Mouse (Mus musculus) megakaryocyte, embryonic 14.5 days (primary cell): Measurements from ENCODE around the gene Pygb. TPM values are rescaled to one million over a fixed set of nuclear protein-coding genes. Genes with fewer than 3 reads are reported as not detected.

Experiments used
- H3K27me3 ChIP-seq: replicated peaks from 2 replicates; pipeline ENCODE3; 2012; ENCODE audit warnings: inconsistent platforms
- H3K36me3 ChIP-seq: replicated peaks from 2 replicates; pipeline ENCODE3; 2012; ENCODE audit warnings: low read length, inconsistent platforms, mixed read lengths
- H3K4me1 ChIP-seq: 2 replicates; pipeline ENCODE4 v1.6.1; 2012; ENCODE audit warnings: inconsistent platforms
- H3K4me3 ChIP-seq: replicated peaks from 2 replicates; pipeline ENCODE3; 2012; ENCODE audit warnings: moderate library complexity, mild to moderate bottlenecking, inconsistent platforms
- H3K9me3 ChIP-seq: 2 replicates; pipeline ENCODE4 v1.6.1; 2012; ENCODE audit warnings: inconsistent platforms
- FLI1 ChIP-seq: IDR thresholded peaks from 2 replicates; pipeline ENCODE4 v1.6.1; 2012; ENCODE audit warnings: low read length, inconsistent platforms, mixed read lengths
- GATA1 ChIP-seq: IDR thresholded peaks from 3 replicates; pipeline ENCODE4 v1.6.1; 2012; ENCODE audit warnings: mixed read lengths, low read length, inconsistent platforms, borderline replicate concordance
- polyA plus RNA-seq: library from polyadenylated mRNA; stranded (reverse); fragments of >175 nt; gene quantifications from 2 replicates; pipeline ENCODE4 v1.2.3, GENCODE M21; 2012; ENCODE audit warnings: low replicate concordance; ENCODE audit not compliant: insufficient read depth

Gene Pygb
- polyA plus RNA-seq, 1 experiment, result 43.3 TPM

DNA sequence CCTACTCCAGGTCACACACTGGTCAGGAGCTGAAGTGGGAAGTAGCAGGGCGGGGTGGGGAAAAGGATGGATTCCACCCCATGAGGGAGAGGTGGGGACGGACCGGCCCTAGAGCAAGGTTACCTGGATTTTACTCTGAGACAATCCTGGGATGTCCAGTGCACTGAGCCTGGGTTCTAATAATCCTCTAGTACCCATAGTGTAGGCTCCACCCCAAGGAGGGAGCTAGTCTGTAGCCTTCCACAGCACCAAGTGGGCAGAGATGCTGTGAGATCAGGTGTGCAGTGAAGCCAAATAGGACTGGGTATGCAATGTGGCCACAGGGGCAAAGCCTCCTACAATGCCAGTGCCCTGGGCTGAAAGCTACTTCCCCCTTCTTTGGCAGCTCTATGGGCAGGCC is 51.2 kb downstream of the Pygb start:
- peaks cover 60% of the 10 kb centered on the region for H3K4me1 ChIP-seq
- H3K36me3 ChIP-seq, result peaks cover 93% of the 10 kb centered on the region
- no peaks in the 10 kb centered on the region for H3K27me3 ChIP-seq
- no peak for TF ChIP-seq GATA1
- TF ChIP-seq FLI1, result no peak
- no peaks in the 10 kb centered on the region for H3K9me3 ChIP-seq
- H3K4me3 ChIP-seq, result peak overlapping the region; percentile 60

DNA sequence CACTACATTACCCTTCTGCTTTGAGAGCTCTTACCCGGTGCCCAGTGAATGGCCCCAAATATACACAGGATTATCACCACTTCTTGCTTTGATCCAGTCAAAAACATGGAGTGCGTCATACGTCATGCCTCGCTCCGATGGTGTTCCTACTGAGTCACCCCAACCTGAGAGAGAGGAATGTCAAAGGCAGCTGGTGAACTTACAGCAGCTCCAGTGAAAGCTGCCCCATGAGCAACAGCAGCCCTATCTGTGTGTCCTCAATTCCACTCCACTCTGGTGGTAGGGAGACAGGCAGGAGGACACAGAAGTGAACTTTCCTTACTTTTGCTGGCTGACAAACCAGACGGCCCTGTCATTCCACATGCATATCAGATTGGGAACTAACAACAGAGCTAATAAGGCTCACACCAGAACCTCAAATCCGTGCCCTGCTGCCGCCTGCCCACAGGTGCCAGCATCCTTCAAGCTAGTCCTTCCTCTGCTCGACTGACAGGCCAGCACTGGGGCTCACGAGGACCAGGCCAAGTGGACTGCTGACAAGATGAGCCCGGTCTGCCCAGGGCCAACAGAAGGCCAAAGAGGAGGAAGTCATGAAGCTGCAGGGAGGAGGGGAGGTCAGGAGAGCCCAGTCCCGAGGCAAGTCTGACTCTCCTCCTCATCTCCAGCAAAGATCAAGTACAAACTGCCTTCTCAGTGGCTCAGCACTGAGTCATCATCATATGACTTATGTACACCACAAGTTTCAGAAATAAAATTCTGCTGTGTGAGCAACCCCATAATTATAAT is 53.3 kb downstream of the Pygb start:
- Histone ChIP-seq H3K9me3 (no peaks in the 10 kb centered on the region), H3K4me1 (peaks cover 71% of the 10 kb centered on the region), H3K27me3 (no peaks in the 10 kb centered on the region), H3K36me3 (peaks cover 91% of the 10 kb centered on the region), H3K4me3 (peak overlapping the region; percentile 70)
- TF ChIP-seq FLI1 (no peak), GATA1 (no peak)

DNA sequence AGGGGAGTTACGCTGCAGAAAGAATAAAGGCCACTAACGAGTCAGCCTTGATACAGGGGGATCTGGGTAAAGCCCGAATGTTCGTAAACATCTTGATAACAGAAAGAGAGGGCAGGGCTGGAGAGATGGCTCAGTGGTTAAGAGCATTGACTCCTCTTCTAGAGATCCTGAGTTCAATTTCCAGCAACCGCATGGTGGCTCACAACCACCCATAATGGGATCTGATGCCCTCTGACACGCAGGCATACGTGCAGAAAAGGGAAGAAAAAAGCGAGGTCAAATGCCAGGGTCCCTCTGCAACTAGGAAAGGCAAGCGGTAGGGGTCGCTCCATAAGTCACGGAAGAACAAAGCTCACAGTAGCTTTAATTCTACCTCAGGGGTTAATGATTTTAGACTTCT is 54.6 kb downstream of the Pygb start:
- peaks cover 89% of the 10 kb centered on the region for H3K36me3 ChIP-seq
- H3K4me1 ChIP-seq, result peaks cover 76% of the 10 kb centered on the region
- no peaks in the 10 kb centered on the region for H3K9me3 ChIP-seq
- TF ChIP-seq FLI1, result no peak
- TF ChIP-seq GATA1, result no peak
- no peaks in the 10 kb centered on the region for H3K27me3 ChIP-seq
- no peak overlapping the region for H3K4me3 ChIP-seq

DNA sequence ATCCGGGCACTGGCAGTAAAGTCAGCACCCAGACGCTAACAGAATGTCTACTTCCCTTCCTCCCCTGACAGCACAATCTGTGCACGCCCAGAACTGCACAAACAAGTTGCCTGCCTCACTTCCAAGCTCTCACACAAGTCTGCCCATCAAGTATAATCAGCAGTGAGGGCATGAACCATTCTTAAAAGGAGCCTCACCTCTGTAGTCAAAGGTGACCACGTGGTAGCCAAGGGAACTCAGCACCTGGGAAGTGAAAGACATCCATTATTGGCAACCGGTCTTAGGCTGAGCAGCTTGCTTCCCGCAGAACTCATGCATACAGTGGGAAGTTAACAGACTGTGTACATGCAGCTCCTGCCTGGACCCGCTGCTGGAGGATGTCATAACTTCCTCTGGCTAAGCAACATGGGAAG is 55.5 kb downstream of the Pygb start:
- TF ChIP-seq GATA1 (no peak), FLI1 (no peak)
- Histone ChIP-seq H3K4me1 (peaks cover 71% of the 10 kb centered on the region), H3K9me3 (no peaks in the 10 kb centered on the region), H3K36me3 (peaks cover 90% of the 10 kb centered on the region), H3K4me3 (no peak overlapping the region), H3K27me3 (no peaks in the 10 kb centered on the region)

DNA sequence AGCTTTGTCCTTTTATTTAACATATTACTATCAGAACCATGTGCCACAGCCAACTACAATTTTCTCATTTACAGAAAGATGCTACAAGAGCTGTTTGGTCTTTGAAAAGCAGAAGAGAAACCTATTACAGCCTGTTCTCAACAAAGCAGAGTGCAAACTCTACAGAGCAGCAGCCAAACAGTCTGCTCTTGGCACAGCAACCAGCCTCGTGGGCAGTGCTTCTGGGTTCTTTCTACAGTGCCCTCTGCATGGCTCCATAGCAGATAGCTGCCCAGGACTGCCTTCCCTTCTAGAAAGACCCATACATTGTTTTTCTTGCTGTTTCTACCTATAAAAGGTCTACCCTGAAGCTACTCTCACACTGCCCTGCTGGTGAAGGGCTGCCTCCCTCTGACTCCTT is 58.3 kb downstream of the Pygb start:
- Histone ChIP-seq H3K36me3 (peaks cover 81% of the 10 kb centered on the region), H3K4me1 (peaks cover 55% of the 10 kb centered on the region), H3K9me3 (no peaks in the 10 kb centered on the region), H3K27me3 (no peaks in the 10 kb centered on the region), H3K4me3 (no peak overlapping the region)
- TF ChIP-seq FLI1 (no peak), GATA1 (no peak)

DNA sequence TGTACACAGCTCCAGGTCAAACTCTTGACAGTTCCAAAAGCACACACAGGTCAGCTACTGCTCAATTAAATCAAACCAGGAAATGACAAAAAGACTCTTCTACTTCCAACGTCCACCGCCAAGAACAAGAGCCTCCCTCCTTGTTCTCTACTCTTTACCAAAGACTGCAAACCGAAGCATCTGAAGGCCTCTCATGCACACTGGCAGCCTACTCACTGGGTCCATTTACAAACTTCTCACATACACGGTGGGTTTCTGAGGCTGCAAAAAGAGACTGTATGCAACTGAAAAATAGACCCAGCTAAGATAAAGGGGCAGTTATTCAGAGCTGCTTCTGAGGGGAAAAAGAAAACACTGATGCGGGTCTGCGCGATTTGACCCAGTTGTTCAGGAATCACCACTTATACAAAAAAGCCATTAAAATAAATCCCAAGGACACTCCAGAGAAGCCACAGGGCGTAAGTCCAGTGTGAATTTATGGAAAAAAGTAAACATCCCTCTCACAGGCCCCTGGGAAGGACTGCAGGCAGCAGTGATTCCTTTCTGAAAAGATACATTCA is 61.0 kb downstream of the Pygb start:
- Histone ChIP-seq H3K4me1 (peaks cover 47% of the 10 kb centered on the region), H3K4me3 (no peak overlapping the region), H3K36me3 (peaks cover 67% of the 10 kb centered on the region), H3K27me3 (no peaks in the 10 kb centered on the region), H3K9me3 (no peaks in the 10 kb centered on the region)
- no peak for TF ChIP-seq FLI1
- no peak for TF ChIP-seq GATA1

DNA sequence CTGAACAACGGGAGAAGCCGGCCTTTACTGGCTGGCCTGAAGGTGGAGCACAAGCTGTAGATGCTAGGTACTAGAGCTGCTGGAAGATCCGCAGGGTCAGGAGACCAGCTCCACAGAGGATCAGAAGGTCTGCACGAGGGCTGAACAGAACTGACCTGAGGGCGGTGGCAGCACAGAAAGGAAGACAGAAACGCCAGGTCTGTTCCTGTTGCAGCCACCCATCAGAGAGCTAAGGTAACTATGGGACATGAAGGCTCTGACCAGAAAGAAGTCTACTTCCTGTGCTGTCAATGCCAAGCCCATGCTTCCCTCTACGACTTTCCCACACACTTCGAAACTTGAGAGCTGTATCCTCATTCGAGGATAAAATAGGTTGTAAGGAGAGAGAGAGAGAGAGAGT is 64.7 kb downstream of the Pygb start:
- Histone ChIP-seq H3K9me3 (no peaks in the 10 kb centered on the region), H3K4me3 (no peak overlapping the region), H3K27me3 (no peaks in the 10 kb centered on the region), H3K36me3 (peaks cover 55% of the 10 kb centered on the region), H3K4me1 (peaks cover 29% of the 10 kb centered on the region)
- TF ChIP-seq FLI1, result no peak
- no peak for TF ChIP-seq GATA1

DNA sequence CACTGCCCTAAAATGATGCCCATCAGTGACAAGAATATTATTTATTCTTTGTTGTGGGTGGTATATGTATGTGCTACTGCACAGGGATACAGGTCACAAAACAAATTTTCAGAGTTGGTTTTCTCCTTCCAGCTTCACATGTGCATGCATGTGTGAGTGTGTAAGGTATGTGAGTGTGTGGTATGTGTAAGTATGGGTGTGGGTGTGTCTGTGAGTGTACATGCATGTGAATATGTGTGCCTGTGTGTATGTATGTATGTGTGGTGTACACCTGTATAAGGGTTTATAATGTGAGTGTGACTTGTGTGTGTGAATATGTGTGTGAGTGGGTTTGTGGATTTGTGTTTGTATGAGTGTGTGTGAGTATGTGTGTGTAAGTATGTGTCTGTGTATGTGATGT is 68.7 kb downstream of the Pygb start:
- H3K36me3 ChIP-seq, result peaks cover 50% of the 10 kb centered on the region
- TF ChIP-seq GATA1, result no peak
- TF ChIP-seq FLI1, result no peak

DNA sequence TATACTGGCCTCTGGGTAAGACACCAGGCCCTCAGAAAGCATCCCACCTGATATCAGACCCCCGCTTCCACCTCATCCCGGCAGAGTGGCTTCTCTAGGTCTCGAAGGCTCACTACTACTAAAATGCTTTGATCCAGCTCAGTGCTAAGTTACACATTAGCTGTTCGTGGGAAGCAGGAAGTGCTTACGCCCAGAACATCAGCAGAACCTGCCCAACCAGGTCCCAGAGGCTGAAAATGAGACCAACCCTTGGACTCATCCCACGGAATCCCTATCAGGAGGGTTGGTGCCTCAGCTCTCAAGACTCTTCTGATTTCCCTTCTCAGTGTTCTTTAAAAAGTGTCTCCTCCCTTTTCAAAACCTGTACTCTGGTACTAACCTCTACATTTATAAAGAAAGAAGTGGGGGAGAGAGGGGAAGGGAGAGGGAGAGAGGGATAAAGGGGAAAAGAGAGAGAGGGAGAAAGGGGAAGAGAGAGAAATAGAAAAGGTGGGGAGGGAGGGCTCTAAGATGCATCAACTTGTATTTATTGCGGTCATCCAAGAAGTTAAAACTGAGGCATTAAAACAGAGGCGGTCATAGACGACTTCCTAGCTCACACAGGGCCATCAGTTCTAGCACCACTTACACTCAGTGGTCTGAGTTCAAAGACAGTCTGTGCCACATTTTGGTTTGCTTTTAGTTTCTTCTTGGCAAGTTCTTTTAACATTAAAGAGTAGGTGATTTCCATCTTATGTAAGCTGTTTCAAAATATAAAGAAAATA is 72.4 kb downstream of the Pygb start:
- TF ChIP-seq FLI1, result no peak
- no peak for TF ChIP-seq GATA1

More for the DNA sequence above, 68.7 kb downstream of the Pygb start:
- H3K9me3 ChIP-seq, result no peaks in the 10 kb centered on the region
- H3K4me1 ChIP-seq, result peaks cover 39% of the 10 kb centered on the region
- no peaks in the 10 kb centered on the region for H3K27me3 ChIP-seq
- H3K4me3 ChIP-seq, result no peak overlapping the region

More for the DNA sequence above, 72.4 kb downstream of the Pygb start:
- H3K27me3 ChIP-seq, result no peaks in the 10 kb centered on the region
- H3K9me3 ChIP-seq, result no peaks in the 10 kb centered on the region
- peaks cover 42% of the 10 kb centered on the region for H3K4me1 ChIP-seq
- peaks cover 37% of the 10 kb centered on the region for H3K36me3 ChIP-seq
- no peak overlapping the region for H3K4me3 ChIP-seq
